Mouse (Mus musculus) ES-Bruce4 (cell line): ENCODE measurements around the gene Pip5k1a. TPM values are rescaled to one million over a fixed set of nuclear protein-coding genes. Genes with fewer than 3 reads are reported as not detected.
"Not testable (repeated sequence)": the region's sequence is repeated elsewhere in the genome, so short reads cannot be mapped to it uniquely, and the experiment has no call there.

Source experiments
- H3K27ac ChIP-seq: 2 replicates; pipeline ENCODE4 v1.5.1; 2012; ENCODE audit warnings: low read length, inconsistent platforms; ENCODE audit not compliant: insufficient read depth
- H3K27me3 ChIP-seq: 2 replicates; pipeline ENCODE4 v1.6.1; 2012; ENCODE audit warnings: mild to moderate bottlenecking, low read length, inconsistent platforms; ENCODE audit not compliant: control insufficient read depth, poor library complexity, insufficient read depth, severe bottlenecking
- H3K36me3 ChIP-seq: 2 replicates; pipeline ENCODE4 v1.6.1; 2012; ENCODE audit warnings: inconsistent platforms, mild to moderate bottlenecking, low read length, moderate library complexity; ENCODE audit not compliant: control insufficient read depth, poor library complexity, insufficient read depth, severe bottlenecking
- H3K4me1 ChIP-seq: one replicate; pipeline ENCODE4 v1.8.1; 2011; ENCODE audit warnings: low read length; ENCODE audit not compliant: control insufficient read depth, insufficient read depth
- H3K4me3 ChIP-seq: 2 replicates; pipeline ENCODE4 v1.5.1; 2011; ENCODE audit warnings: low read depth, mild to moderate bottlenecking, low read length
- H3K9ac ChIP-seq: 2 replicates; pipeline ENCODE4 v1.6.1; 2012; ENCODE audit warnings: low read depth, mild to moderate bottlenecking, inconsistent platforms; ENCODE audit not compliant: poor library complexity, severe bottlenecking
- H3K9me3 ChIP-seq: replicated peaks from 2 replicates; pipeline ENCODE4 v1.6.1; 2012; ENCODE audit warnings: mild to moderate bottlenecking, low read length, inconsistent platforms; ENCODE audit not compliant: control insufficient read depth, poor library complexity, insufficient read depth, severe bottlenecking
- CTCF ChIP-seq: IDR thresholded peaks from one replicate; pipeline ENCODE4 v1.8.1; 2011; ENCODE audit warnings: low read depth, low read length
- EP300 ChIP-seq: IDR thresholded peaks from 2 replicates; pipeline ENCODE4 v1.6.1; 2011; ENCODE audit warnings: low read depth, low read length; ENCODE audit not compliant: insufficient read depth
- POLR2A ChIP-seq: IDR thresholded peaks from one replicate; pipeline ENCODE4 v1.8.1; 2011; ENCODE audit warnings: low read length; ENCODE audit not compliant: insufficient read depth
- polyA plus RNA-seq: library from polyadenylated mRNA; stranded (reverse); fragments of >200 nt; gene quantifications from 2 replicates; pipeline ENCODE4 v1.2.4, GENCODE M21; 2011; ENCODE audit warnings: low read depth; ENCODE audit not compliant: missing spikeins, insufficient read depth, insufficient read length

Gene Pip5k1a
- polyA plus RNA-seq, 1 experiment: 53.9 TPM

DNA sequence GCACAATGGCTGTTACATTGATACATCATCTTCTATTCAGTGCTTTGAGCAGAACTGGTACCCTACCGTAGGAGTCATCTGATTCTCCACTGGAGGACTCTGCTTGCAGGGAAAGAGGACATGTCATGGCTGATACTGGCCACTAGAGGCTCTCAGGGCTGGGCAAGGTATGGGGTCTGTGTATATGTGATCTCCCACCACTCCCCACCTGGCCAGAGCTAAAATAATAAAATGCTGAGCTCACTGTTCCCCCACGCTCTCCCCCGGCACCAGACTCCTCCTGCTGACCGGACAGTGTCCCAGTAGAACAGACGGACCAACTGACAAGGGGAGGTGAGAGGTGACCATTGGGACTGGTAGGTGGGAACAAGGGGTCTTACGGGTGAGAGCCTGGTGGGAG is 17.5 kb upstream of the Pip5k1a start, which contains the start of gene Tmod4:
Gene Tmod4 (plus strand): TSS at position 231 of the 400 bp plus-strand sequence.
- Histone ChIP-seq H3K4me1 (peaks cover 3% of the 10 kb centered on the region), H3K27me3 (no peaks in the 10 kb centered on the region), H3K27ac (no peak within 1 kb of the TSS), H3K9ac (no peak within 1 kb of the TSS), H3K4me3 (no peak within 1 kb of the TSS), H3K36me3 (peaks cover 29% of the 10 kb centered on the region), H3K9me3 (no peaks in the 10 kb centered on the region)
- TF ChIP-seq CTCF (peak; percentile 64), POLR2A (no peak)

DNA sequence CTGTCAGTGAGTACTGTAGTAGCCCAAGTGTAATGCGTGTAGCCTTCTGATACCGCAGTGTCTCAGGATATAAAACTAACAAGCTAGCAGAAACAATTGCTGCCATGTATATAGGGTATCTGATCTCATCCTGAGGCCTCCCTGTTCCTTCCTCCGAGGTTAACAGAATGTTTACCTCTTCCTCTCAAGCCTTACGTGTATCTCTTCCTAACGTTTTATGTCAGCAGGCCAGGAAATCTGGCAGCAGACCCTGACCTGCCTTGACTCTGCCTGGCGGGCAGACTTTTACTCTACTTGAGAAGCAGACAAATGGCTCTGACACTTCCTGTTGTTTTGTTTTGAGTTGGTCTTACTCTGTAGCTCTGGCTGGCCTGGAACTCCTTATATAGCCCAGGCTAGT is 14.8 kb upstream of the Pip5k1a start:
- Histone ChIP-seq H3K9ac (no peak overlapping the region), H3K4me1 (peaks cover 3% of the 10 kb centered on the region), H3K27me3 (no peaks in the 10 kb centered on the region), H3K9me3 (no peaks in the 10 kb centered on the region), H3K4me3 (no peak overlapping the region), H3K27ac (no peak overlapping the region), H3K36me3 (peaks cover 42% of the 10 kb centered on the region)
- no peak for TF ChIP-seq POLR2A
- TF ChIP-seq CTCF: no peak
- TF ChIP-seq EP300: no peak

DNA sequence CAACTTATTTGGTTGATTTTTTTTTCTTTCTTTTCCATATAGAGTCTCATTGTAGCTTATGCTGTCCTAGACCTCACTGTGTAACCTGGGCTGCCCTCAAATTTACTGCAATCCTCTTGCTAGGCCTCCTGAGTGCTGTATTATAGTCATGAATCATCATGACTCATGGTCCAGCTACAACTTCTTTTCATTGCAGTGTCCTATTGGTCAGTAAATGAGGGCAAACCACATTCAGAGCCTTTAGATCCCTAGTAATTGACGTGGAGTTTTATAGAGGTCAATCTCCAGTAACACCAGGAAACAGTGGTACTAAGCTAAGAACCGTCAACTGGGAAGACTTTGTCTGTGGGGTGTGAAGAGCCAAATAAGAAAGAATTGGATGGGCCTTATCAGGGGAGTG is 11.0 kb upstream of the Pip5k1a start:
- no peak overlapping the region for H3K4me3 ChIP-seq
- no peaks in the 10 kb centered on the region for H3K4me1 ChIP-seq
- no peak overlapping the region for H3K27ac ChIP-seq
- H3K9ac ChIP-seq: no peak overlapping the region
- peaks cover 44% of the 10 kb centered on the region for H3K36me3 ChIP-seq
- no peak for TF ChIP-seq EP300
- TF ChIP-seq CTCF: no peak
- TF ChIP-seq POLR2A: no peak
- no peaks in the 10 kb centered on the region for H3K27me3 ChIP-seq
- no peaks in the 10 kb centered on the region for H3K9me3 ChIP-seq

DNA sequence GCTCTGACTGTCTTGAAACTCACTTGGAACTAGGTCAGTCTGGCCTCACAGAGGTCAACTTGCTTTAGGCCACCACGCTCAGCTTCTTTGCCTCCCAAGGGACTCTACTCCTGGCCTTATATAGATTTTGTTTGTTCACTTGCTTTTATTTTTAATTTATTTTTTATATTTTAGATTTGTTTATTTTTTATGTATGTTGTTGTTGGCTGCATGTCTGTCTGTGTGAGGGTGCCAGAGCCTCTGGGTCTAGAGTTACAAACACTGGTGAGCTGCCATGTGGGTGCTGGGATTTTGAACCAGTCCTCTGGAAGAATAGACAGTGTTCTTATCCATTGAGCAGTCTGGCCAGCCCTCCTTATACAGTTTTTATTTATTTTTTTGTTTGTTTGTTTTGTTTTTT is 6.0 kb upstream of the Pip5k1a start:
- TF ChIP-seq EP300 (no peak), CTCF (no peak), POLR2A (no peak)
- H3K4me3 ChIP-seq: no peak overlapping the region

DNA sequence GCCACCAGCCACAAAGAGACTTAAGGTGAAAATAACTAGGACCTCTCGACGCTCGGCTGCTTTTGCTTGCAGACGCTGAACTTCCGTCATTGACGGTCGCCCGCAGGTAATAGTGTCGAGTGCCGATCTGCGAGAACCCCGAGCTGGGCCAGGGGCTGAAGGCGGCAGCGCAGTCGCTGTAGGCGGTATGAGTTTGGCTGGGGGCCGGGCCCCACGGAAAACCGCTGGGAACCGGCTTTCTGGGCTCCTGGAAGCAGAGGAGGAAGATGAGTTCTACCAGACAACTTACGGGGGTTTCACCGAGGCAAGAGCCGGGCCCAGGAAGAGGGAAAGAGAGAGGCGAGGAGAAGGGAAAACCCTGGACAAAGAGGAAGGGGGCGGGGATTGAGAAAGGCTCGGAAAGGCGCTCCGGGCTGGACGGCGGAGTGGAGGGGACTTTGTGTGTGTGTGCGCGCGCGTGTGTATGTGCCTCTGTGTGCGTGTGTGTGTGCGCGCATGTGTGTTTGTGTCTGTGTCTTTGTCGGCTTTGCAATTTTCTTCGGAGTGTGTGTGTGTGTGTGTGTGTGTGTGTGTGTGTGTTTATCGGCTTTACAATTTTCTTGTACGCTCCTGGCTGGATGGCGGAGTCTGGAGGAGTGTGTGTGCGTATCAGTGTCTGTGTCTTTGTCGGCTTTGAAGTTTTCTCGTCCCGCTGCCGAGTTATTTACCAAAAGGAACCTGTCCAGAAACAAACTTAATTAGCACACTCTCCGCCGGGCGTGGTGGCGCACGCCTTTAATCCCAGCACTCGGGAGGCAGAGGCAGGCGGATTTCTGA is 4.4 kb upstream of the Pip5k1a start, which contains the start of gene Vps72:
Gene Vps72 (plus strand): TSS at position 112 of the 816 bp plus-strand sequence.
- Histone ChIP-seq H3K9me3 (no peaks in the 10 kb centered on the region), H3K27ac (peak within 1 kb of the TSS; percentile 59; the same call in 1 of the 2 replicates), H3K4me3 (peak within 1 kb of the TSS; percentile 74), H3K9ac (peak within 1 kb of the TSS; percentile 81), H3K36me3 (peaks cover 2% of the 10 kb centered on the region; the same call in 1 of the 2 replicates), H3K27me3 (no peaks in the 10 kb centered on the region), H3K4me1 (no peaks in the 10 kb centered on the region)
- 0 out of 2 replicates have a peak, but pooled peaks have one; percentile 49 for TF ChIP-seq EP300
- no peak for TF ChIP-seq POLR2A
- no peak for TF ChIP-seq CTCF

More for the DNA sequence above, 6.0 kb upstream of the Pip5k1a start:
- Histone ChIP-seq H3K9me3 (no peaks in the 10 kb centered on the region), H3K27ac (no peak overlapping the region), H3K9ac (no peak overlapping the region), H3K27me3 (no peaks in the 10 kb centered on the region), H3K4me1 (no peaks in the 10 kb centered on the region), H3K36me3 (peaks cover 3% of the 10 kb centered on the region; the same call in 1 of the 2 replicates)

DNA sequence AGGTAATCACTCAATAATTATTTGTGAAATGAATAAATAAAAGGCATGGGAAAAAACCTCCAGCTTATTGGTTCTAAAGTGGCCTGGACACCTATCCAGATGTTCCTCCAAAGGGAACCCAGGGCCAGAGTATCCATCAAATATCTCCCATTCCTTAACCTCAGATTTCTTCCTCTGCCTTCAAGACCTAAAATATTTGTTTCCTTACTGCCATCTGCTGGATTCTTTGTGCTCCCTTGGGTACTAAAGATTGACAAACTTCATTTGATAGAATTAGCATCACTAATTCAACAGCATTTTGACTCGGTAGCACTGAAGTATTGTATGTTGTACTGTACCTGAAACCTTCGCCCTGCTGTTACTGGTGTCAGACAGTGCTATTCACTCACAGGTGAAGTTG is 1.2 kb upstream of the Pip5k1a start:
- no peak for TF ChIP-seq POLR2A
- no peak for TF ChIP-seq EP300
- TF ChIP-seq CTCF: no peak
- Histone ChIP-seq H3K9ac (no peak overlapping the region), H3K4me1 (no peaks in the 10 kb centered on the region), H3K27me3 (no peaks in the 10 kb centered on the region), H3K9me3 (no peaks in the 10 kb centered on the region), H3K27ac (no peak overlapping the region), H3K36me3 (peaks cover 3% of the 10 kb centered on the region; the same call in 1 of the 2 replicates), H3K4me3 (no peak overlapping the region)

DNA sequence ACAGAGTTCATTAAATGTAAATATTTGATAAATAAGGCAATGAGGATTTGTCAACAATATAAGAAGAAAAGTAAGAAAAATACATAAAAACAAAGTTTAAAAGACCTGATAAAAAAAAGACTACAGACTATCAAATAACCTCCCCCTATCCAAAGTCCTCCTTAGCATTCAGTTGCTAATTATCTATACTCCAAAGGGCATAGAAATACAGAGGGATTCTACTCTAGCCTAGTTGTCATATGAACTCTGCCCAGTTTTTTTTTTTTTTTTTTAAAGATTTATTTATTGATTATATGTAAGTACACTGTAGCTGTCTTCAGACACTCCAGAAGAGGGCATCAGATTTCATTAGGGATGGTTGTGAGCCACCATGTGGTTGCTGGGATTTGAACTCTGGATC is 578 bp upstream of the Pip5k1a start:
- H3K9ac ChIP-seq: 0 out of 2 replicates have a peak overlapping the region, but pooled peaks have one; percentile 38
- H3K9me3 ChIP-seq, H3K36me3 ChIP-seq, H3K27me3 ChIP-seq, H3K27ac ChIP-seq, H3K4me3 ChIP-seq, H3K4me1 ChIP-seq: not testable (repeated sequence)
